Mouse (Mus musculus): ENCODE results near the gene Vmn1r217.
"Not testable (repeated sequence)": the region's sequence is repeated elsewhere in the genome, so short reads cannot be mapped to it uniquely, and the experiment has no call there.

Gene Vmn1r217

GRCm38 (mm10) chr13:23118126-23118525, at the start of gene Vmn1r217:
Vmn1r217 (minus strand) TSS chr13:23118226.
- in situ Hi-C loops (cut with MboI; ENCODE audit: low sequenced_read_pairs), result not testable (repeated sequence)

GRCm38 (mm10) chr13:23166471-23166870, 48.4 kb upstream of the Vmn1r217 start:
- in situ Hi-C loops (cut with MboI; ENCODE audit: low sequenced_read_pairs), result not testable (repeated sequence)

DNA sequence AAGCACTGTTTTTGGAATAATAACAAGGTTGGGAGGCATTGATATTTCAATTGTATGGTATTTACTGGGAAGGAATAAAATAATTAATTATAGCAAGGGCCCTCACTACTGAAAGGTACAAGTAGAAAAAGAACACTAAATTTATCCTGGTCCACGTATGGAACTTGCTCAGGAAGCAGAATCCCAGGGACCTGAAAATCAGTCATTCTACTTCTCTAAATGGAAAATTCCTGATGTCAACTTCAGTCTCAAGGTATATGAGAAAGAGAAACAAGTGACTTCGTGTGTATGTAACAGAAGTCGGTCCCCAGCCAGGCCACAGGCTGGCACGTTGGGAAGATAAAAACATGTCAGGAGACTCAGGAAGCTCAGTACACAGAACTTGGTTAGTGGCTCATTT, 41.0 kb upstream of the Vmn1r217 start, which contains the start of gene Vmn1r219:
Vmn1r219 (plus strand) TSS at position 301 of the 400 bp plus-strand sequence.
- in situ Hi-C loops (cut with MboI; ENCODE audit: low sequenced_read_pairs), result no loop called here

GRCm38 (mm10) chr13:23157848-23158247, 39.8 kb upstream of the Vmn1r217 start:
- in situ Hi-C loops (cut with MboI; ENCODE audit: low sequenced_read_pairs), result no loop called here

GRCm38 (mm10) chr13:23138880-23139279, 20.9 kb upstream of the Vmn1r217 start:
- in situ Hi-C loops (cut with MboI; ENCODE audit: low sequenced_read_pairs), result no loop called here

DNA sequence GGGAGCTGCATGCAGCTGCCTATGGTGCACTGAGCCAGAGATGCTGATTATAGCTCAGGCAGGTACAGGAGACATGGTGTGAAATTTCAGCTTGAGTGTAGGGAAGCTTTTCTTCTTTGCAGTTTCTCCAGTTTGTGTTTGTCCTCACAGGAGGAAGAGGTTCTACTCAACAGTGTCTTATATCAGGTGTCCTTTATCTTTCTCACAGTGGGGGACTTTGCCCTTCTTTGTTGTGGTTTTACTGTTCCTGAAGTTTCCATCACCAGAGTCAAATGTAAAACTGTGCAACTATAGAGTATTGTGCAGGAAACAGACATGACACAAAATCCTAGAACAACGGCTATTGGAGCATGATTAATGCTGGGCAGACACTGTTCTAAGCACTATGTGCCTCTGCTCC, 15.5 kb upstream of the Vmn1r217 start:
- in situ Hi-C loops (cut with MboI; ENCODE audit: low sequenced_read_pairs), result no loop called here

- in situ Hi-C loops (cut with MboI; ENCODE audit: low sequenced_read_pairs), result no loop called here
Observed at GRCm38 (mm10) chr13:23133099-23133498, 15.1 kb upstream of the Vmn1r217 start, which contains the start of gene Vmn1r218. Vmn1r218 (plus strand) TSS chr13:23133155.

DNA sequence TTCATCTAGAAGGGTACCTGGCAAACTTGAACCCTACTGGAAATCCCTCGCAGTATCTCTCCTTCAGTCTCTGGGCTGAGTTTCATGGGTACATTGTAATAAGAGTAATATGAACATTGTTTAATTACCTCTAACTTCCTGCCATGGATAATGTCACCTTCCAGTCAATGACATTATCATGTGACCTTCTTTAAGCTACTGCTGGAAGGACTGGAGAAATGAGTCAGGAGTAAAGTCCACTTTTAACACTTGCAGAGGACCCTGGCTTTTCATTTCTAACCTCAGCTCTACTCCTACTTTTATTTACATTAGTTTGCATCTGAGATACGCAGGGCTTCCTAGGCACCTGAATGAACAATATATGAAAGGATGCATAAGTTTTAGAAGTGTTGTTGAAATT, 2.6 kb upstream of the Vmn1r217 start:
- in situ Hi-C loops (cut with MboI; ENCODE audit: low sequenced_read_pairs), result no loop called here

DNA sequence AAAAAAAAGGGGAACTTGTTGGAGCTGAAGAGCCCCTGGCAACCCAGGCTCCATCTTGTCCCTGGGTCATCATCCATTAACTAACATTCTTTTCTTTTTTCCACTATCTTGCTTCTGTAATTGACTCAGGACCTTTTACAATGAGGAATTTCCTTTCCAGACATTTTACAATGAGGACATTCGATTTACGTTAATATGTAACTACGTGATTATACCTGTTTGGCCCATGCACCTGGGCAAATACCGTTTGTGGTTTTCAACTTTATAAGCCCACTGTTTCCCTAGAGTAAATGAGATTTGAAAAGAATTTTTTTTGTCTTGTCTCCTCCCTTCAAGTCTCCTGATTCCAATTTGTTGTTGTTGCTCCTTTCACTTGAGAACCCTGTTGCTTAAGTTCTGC, 23.6 kb downstream of the Vmn1r217 start:
- in situ Hi-C loops (cut with MboI; ENCODE audit: low sequenced_read_pairs), result no loop called here

DNA sequence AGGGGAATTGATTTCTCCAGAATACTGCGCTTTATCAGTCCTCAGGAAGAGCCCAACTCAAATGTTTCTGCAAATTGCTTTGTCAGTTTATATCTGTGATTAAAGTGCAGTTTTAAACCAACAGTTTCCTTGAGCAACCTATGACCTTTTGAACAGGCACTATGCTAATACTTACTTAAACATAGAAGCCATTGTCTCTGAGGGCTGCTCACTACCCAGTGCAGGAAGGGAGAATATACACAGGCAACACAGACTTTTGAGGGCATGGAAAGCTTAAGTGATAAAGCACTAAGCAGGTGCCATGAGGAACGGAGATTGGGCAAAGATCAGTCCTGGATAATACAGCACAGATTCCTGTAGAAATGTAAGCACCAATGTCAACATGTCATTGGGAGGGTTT, 48.7 kb downstream of the Vmn1r217 start:
- in situ Hi-C loops (cut with MboI; ENCODE audit: low sequenced_read_pairs), result loop anchor here (25.0 kb wide), 1 partner anchor 182 kb away; the partner anchor contains the start of gene Vmn1r212

DNA sequence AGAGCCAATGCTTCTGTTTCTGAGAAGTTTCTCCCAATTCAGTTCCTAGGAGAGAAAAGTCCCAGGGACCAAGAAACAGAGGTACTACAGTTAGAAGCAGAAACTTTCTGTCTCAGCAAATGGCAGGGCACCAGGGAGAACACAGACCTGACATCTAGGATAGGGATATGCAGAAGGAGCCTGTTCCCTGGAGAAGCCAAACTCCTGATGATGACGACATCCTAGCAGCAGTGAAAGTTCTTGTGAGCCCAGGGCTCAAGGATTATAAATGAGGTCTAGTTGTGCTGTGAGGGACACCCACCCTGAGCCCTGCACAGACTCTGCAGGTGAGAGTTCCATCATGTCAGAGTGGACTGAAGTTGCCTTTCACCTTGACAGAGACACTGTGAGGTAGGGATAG, 50.3 kb downstream of the Vmn1r217 start, which contains the start of gene Vmn1r215:
Vmn1r215 (plus strand) TSS at position 301 of the 400 bp plus-strand sequence.
- in situ Hi-C loops (cut with MboI; ENCODE audit: low sequenced_read_pairs), result loop anchor here (25.0 kb wide), 1 partner anchor 180 kb away; the partner anchor contains the start of gene Vmn1r212

DNA sequence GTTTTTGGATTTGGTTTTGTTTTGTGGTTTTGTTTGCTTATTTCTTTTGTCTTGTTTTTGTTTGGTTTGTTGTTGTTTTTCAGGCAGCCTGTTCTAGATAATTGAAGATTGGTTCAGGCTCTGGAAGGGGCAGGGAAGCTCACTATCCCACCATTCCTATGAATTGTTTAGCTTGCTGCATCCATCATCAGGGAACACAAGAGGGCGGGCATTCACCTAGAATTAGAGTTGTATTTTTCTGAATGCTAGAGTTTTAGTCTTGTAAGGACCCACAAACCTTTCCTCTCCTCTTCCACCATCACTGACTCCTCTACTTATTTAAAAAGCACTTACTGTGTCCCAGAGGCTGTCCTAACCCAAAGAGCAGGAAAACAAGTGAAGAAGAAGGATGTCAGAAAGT, 60.2 kb downstream of the Vmn1r217 start:
- in situ Hi-C loops (cut with MboI; ENCODE audit: low sequenced_read_pairs), result loop anchor here (25.0 kb wide), 1 partner anchor 170 kb away; the partner anchor contains the start of gene Vmn1r212
